Mouse (Mus musculus) retina, postnatal 7 days (tissue): Measurements from ENCODE around the gene Krt80.

Experiments
- DNase-seq: peaks from one replicate; pipeline ENCODE4 v3.0.0-alpha.2; 2012; ENCODE audit warnings: low read depth, low spot score

Gene Krt80

GRCm38 (mm10) chr15:101370101-101370911 lies at the start of gene Krt80:
Gene Krt80, minus strand, starts transcription at chr15:101370162.
- DNase-seq: no peak

DNA sequence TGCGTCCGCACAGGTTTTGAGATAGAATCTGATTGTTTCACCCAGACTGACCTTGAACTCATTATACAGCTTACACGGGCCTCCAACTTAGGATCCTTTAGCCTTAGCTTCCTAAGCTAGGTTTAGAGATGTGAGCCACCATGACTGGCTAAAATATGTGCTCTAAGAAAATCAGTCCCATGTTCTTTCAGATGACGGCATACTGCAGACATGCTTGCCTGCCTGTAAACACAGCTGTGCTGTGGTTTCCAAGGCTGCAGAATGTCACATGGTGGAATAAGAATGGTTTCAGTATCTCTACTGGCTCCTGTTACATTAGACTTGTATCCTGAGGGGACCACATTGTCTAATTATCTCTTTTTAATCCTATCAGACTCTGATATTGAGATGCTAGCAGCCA lies 49.0 kb upstream of the Krt80 start:
- no peak for DNase-seq

DNA sequence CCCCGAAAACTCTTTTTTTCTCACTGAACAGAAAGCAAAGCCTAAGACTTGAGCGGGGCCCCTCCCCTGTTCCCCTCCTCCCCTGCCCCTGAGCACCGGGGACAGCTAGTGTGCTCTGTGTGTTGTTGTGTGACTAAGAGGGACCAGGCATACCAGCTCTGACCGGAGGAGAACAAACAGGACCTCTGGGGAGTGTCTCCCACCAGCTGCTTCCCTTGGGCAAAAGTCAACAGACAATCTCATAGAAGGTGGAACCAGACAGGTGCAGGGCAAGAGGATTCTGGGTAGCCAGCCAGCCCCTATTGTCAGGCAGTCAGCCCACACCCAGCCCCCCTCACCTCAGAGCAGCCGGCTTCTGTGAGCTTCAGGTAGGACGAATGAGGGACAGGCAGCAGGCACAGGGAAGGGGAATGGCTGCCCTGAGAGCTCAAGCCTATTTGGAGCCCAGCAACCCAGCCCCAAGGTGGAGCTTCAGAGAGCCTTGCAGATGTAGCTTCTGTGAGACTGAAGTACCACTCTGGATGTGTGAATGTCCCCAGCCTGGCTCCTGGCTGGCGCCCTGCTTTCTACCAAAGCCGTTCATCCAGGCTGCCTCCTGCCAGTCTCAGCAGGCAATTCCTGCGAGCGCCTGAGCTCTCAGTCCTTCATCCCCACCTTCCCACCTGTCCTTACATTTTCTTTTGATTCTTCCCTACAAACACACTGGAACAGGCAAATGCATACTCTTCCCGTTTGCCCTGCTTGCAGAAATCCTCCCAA lies 45.0 kb upstream of the Krt80 start:
- DNase-seq: no peak

DNA sequence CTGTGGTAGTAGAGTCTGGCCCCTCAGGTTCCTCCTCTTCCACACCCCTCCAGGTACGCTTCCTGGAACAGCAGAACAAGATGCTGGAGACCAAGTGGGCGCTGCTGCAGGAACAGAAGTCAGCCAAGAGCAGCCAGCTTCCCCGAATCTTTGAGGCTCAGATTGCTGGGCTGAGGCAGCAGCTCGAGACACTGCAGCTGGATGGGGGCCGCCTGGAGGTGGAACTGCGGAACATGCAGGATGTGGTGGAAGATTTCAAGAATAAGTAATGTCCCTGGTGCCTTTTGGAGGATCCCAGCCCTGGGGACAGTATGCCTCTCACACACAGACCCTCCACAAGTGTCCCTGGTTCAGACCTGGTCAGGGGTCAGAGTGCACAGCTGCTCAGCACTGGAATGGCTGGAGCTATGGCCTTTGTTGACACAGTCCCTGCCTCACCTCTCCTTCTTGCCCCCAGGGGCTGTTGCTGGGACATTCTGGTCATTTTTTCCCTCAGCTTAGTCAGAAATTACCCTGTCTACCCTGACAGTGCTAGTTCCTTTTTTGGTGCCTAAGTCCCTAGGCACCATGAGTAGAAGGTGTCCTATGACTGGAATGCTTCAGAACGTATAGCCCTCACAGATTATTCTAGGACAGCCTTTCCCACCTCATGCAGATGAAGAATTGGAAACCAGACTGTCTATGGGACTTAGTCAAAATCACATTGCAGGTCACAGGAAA lies 44.1 kb upstream of the Krt80 start:
- no peak for DNase-seq

DNA sequence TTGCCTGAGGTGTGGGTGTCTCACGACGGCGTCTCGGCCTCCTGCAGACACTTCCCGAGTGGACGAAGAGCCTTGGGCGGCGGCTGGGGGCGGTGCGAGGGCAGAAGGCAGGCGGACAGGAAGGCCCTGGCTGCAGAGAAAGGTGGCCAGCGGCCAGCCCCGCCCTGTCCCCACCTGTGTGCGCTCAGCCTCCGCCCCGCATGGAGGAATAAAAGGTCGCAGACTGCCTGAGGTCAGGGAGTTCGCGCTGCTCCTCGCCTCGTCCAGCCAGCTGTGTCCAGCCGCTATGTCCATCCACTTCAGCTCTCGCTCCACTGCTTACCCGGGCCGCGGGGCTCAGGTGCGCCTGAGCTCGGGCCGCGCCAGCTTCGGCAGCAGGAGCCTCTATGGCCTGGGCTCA lies 42.2 kb upstream of the Krt80 start:
- DNase-seq: no peak

DNA sequence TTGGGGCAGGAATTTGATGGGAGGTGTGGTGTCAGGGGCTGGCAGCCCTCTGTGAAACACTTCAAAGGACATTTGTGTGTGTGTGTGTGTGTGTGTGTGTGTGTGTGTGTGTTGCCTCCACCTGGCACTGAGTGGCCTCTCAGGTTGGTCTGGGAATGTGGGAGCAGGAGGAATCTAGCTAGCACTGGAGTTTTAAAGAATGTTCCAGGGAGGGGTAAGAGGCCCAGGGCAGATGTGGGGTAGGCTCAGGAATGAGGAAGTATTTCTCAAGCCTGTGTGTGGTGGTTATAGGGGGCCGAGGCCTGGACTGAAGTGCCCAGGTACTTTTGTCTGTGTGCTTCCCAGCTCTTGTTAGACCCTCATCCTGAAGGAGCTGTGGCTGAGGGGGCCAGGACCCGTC lies 40.8 kb upstream of the Krt80 start, which contains the start of gene Krt7:
Gene Krt7, plus strand, starts transcription at position 269 of the 400 bp plus-strand sequence.
- DNase-seq: no peak

GRCm38 (mm10) chr15:101398269-101398668 lies 28.3 kb upstream of the Krt80 start:
- no peak for DNase-seq

DNA sequence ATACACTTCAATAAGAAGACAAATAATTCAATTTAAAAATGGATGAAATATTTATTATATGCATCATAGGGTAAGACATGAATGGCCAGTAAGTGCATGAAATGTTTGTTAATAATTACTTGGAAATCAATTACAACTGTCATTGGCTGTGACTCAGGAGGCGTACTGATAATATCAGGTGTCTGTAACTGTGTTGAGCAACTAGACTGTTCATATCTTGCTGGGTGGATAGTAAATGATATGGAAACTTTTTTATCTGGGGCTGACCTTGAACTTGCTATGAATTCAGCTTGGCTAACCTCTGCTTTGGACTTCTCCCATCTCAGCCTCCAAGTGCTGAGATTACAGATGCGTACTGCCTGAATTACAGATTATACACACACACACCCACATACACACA lies 27.7 kb upstream of the Krt80 start:
- DNase-seq: no peak

- no peak for DNase-seq
These were observed 27.0 kb upstream of the Krt80 start for GRCm38 (mm10) chr15:101396921-101397320.

GRCm38 (mm10) chr15:101396466-101396865 lies 26.5 kb upstream of the Krt80 start:
- no peak for DNase-seq

- DNase-seq: no peak
These were observed 24.9 kb upstream of the Krt80 start for GRCm38 (mm10) chr15:101394908-101395307.

- DNase-seq: no peak
These were observed 22.3 kb upstream of the Krt80 start for GRCm38 (mm10) chr15:101392251-101392650.

GRCm38 (mm10) chr15:101390203-101390602 lies 20.2 kb upstream of the Krt80 start:
- DNase-seq: no peak

- no peak for DNase-seq
These were observed 18.1 kb upstream of the Krt80 start for GRCm38 (mm10) chr15:101388034-101388541.

- no peak for DNase-seq
These were observed 17.2 kb upstream of the Krt80 start for GRCm38 (mm10) chr15:101387176-101387575.

GRCm38 (mm10) chr15:101385064-101385463 lies 15.1 kb upstream of the Krt80 start:
- no peak for DNase-seq

GRCm38 (mm10) chr15:101384610-101385009 lies 14.6 kb upstream of the Krt80 start:
- no peak for DNase-seq

DNA sequence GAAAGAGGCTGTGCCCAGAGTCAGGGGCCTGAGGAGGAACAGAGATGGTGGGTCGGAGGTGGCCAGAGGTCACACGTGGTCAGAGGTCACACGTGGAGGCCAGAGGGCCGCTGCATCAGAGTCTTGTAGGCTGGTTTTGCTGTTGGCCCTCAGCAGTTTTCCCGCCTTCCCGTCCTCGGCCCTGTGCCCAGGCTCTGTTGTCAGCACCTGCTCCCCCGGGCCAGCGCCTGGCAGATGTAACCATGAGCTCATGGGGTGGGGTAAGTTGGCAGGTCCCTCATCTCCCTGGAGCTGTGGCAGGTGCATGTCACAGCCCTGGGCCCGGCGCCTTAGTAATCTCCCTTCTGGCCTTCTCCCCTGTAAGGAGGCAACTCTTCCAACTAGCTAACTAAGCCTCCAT lies 12.8 kb upstream of the Krt80 start:
- no peak for DNase-seq

- no peak for DNase-seq
These were observed 11.8 kb upstream of the Krt80 start for GRCm38 (mm10) chr15:101381758-101382157.

- DNase-seq: no peak
These were observed 8.7 kb upstream of the Krt80 start for GRCm38 (mm10) chr15:101378646-101379045.

DNA sequence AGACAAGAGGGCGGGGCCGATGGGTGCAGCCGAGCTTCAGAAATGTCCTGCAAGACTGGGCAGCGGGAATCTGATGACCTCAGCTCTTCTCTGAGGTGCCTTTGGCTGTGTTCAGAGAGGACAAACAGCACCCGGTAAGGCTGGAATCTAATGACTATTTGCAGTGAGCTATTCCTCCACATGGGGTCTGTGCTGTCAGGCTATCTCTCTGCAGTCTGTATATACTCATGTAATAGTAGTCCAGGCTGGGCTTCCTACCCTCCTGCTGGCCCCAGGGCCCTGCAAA lies 6.8 kb upstream of the Krt80 start:
- DNase-seq: no peak
